Mouse (Mus musculus): ENCODE data around the gene Iqcf3.
"Not testable (repeated sequence)": the region's sequence is repeated elsewhere in the genome, so short reads cannot be mapped to it uniquely, and the experiment has no call there.

The Iqcf3 gene

GRCm38 (mm10) chr9:106509356-106509755 is 52.1 kb downstream of the Iqcf3 start:
- no peak for DNase-seq (ENCODE audit: low read depth)

GRCm38 (mm10) chr9:106504246-106504645 is 57.2 kb downstream of the Iqcf3 start:
- DNase-seq (ENCODE audit: low read depth) = no peak

GRCm38 (mm10) chr9:106501846-106502245 is 59.6 kb downstream of the Iqcf3 start:
- DNase-seq (ENCODE audit: low read depth) = no peak

- DNase-seq (ENCODE audit: low read depth) = no peak
Observed at GRCm38 (mm10) chr9:106499667-106500066, 61.8 kb downstream of the Iqcf3 start, which contains the start of gene Iqcf1. Iqcf1 (plus strand) TSS chr9:106499967.

GRCm38 (mm10) chr9:106487602-106488001 is 73.8 kb downstream of the Iqcf3 start:
- not testable (repeated sequence) for DNase-seq (ENCODE audit: low read depth)

- DNase-seq (ENCODE audit: low read depth) = no peak
Observed at GRCm38 (mm10) chr9:106485076-106485475, 76.4 kb downstream of the Iqcf3 start.

GRCm38 (mm10) chr9:106483606-106484005 is 77.8 kb downstream of the Iqcf3 start:
- DNase-seq (ENCODE audit: low read depth) = no peak

- no peak for DNase-seq (ENCODE audit: low read depth)
Observed at GRCm38 (mm10) chr9:106483136-106483535, 78.3 kb downstream of the Iqcf3 start.

GRCm38 (mm10) chr9:106482578-106483115 is 78.8 kb downstream of the Iqcf3 start:
- DNase-seq (ENCODE audit: low read depth) = no peak

- DNase-seq (ENCODE audit: low read depth) = no peak
Observed at GRCm38 (mm10) chr9:106481676-106482075, 79.8 kb downstream of the Iqcf3 start.

- no peak for DNase-seq (ENCODE audit: low read depth)
Observed at GRCm38 (mm10) chr9:106481075-106481474, 80.4 kb downstream of the Iqcf3 start.

GRCm38 (mm10) chr9:106480541-106480940 is 80.9 kb downstream of the Iqcf3 start:
- no peak for DNase-seq (ENCODE audit: low read depth)

- DNase-seq (ENCODE audit: low read depth) = no peak
Observed at GRCm38 (mm10) chr9:106478101-106478500, 83.3 kb downstream of the Iqcf3 start.

- no peak for DNase-seq (ENCODE audit: low read depth)
Observed at GRCm38 (mm10) chr9:106477649-106478048, 83.8 kb downstream of the Iqcf3 start.

- DNase-seq (ENCODE audit: low read depth) = peak; percentile 100
Observed at GRCm38 (mm10) chr9:106476924-106477484, 84.4 kb downstream of the Iqcf3 start, which contains the start of gene Parp3. Parp3 (minus strand) TSS chr9:106476949.

- no peak for DNase-seq (ENCODE audit: low read depth)
Observed at GRCm38 (mm10) chr9:106476002-106476923, 85.2 kb downstream of the Iqcf3 start.

- no peak for DNase-seq (ENCODE audit: low read depth)
Observed at GRCm38 (mm10) chr9:106475663-106476001, 85.8 kb downstream of the Iqcf3 start, which contains the start of gene Rrp9. Rrp9 (plus strand) TSS chr9:106475963.

GRCm38 (mm10) chr9:106475046-106475445 is 86.4 kb downstream of the Iqcf3 start:
- DNase-seq (ENCODE audit: low read depth) = no peak

- peak; percentile 53 for DNase-seq (ENCODE audit: low read depth)
Observed at GRCm38 (mm10) chr9:106474456-106474855, 87.0 kb downstream of the Iqcf3 start.

- DNase-seq (ENCODE audit: low read depth) = no peak
Observed at GRCm38 (mm10) chr9:106473753-106474105, 87.7 kb downstream of the Iqcf3 start.

- no peak for DNase-seq (ENCODE audit: low read depth)
Observed at GRCm38 (mm10) chr9:106473081-106473752, 88.2 kb downstream of the Iqcf3 start.

GRCm38 (mm10) chr9:106472321-106472720 is 89.1 kb downstream of the Iqcf3 start:
- DNase-seq (ENCODE audit: low read depth) = no peak

All from c-Kit-positive CD71-positive TER-119-negative erythroid progenitor cells, embryonic 14.5 days (primary cell).